Mouse (Mus musculus) splenic B cell, adult 2 months (primary cell): ENCODE measurements around the gene Gm13283.
"Not testable (repeated sequence)": the region's sequence is repeated elsewhere in the genome, so short reads cannot be mapped to it uniquely, and the experiment has no call there.

Experiments
- DNase-seq: peaks from one replicate; pipeline ENCODE4 v3.0.0-alpha.2; 2011; ENCODE audit warnings: low read depth, low spot score
- H3K27me3 ChIP-seq: 2 replicates; pipeline ENCODE4 v1.6.1; 2012; ENCODE audit warnings: mild to moderate bottlenecking, low read length, moderate library complexity, mixed read lengths; ENCODE audit not compliant: control insufficient read depth, poor library complexity, insufficient read depth, severe bottlenecking
- H3K36me3 ChIP-seq: 2 replicates; pipeline ENCODE4 v1.6.1; 2012; ENCODE audit warnings: mild to moderate bottlenecking, low read length, moderate library complexity, mixed read lengths; ENCODE audit not compliant: control insufficient read depth, poor library complexity, insufficient read depth, severe bottlenecking

The Gm13283 gene

DNA sequence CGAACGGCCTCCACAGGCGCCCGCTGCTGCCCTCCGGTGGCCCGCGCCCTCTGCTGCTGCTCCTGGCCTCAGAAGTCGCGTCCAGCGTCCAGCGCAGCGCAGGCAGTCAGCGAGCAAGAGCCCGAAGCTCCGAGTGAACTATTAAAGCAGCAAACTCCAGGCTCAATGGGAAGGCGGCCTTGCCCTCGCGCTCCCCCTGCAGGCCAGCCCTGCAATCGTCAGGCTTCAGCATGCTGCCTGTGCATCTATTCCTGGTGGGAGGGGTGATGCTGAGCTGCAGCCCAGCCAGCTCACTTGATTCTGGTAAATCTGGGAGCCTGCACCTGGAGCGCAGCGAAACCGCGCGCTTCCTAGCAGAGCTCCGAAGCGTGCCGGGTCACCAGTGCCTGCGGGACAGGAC, 28.5 kb downstream of the Gm13283 start, which contains the start of gene Gm13277:
TSS of gene Gm13277 (plus strand) at position 231 of the 400 bp plus-strand sequence.
- not testable (repeated sequence) for DNase-seq, H3K27me3 ChIP-seq, H3K36me3 ChIP-seq

- DNase-seq, H3K36me3 ChIP-seq, H3K27me3 ChIP-seq: not testable (repeated sequence)
Measured at GRCm38 (mm10) chr4:88791250-88791649, 31.3 kb downstream of the Gm13283 start, which contains the start of gene Gm13278. Gene Gm13278, plus strand, starts transcription at chr4:88791550.

DNA sequence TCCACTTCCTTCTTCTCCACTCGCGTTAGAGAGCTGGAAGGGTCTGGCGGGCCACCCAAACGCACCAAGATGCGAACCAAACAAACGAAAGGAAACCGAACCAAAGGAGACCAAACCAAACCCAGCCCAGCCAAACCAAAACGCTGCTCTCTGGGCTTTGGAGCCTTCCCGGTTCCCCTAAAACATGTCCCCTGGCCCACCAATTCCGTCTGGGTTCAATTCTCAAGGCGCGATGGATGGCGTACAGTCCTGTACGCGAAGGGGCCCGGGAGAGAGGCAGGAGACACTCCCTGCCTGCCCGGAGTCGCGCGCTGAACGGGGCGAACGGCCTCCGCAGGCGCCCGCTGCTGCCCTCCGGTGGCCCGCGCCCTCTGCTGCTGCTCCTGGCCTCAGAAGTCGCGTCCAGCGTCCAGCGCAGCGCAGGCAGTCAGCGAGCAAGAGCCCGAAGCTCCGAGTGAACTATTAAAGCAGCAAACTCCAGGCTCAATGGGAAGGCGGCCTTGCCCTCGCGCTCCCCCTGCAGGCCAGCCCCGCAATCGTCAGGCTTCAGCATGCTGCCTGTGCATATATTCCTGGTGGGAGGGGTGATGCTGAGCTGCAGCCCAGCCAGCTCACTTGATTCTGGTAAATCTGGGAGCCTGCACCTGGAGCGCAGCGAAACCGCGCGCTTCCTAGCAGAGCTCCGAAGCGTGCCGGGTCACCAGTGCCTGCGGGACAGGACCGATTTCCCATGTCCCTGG, 34.2 kb downstream of the Gm13283 start, which contains the start of gene Gm13275:
TSS of gene Gm13275 (plus strand) at position 552 of the 740 bp plus-strand sequence.
- not testable (repeated sequence) for DNase-seq

DNA sequence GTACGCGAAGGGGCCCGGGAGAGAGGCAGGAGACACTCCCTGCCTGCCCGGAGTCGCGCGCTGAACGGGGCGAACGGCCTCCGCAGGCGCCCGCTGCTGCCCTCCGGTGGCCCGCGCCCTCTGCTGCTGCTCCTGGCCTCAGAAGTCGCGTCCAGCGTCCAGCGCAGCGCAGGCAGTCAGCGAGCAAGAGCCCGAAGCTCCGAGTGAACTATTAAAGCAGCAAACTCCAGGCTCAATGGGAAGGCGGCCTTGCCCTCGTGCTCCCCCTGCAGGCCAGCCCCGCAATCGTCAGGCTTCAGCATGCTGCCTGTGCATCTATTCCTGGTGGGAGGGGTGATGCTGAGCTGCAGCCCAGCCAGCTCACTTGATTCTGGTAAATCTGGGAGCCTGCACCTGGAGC, 37.2 kb downstream of the Gm13283 start, which contains the start of gene Gm13279:
TSS of gene Gm13279 (plus strand) at position 301 of the 400 bp plus-strand sequence.
- not testable (repeated sequence) for DNase-seq, H3K36me3 ChIP-seq, H3K27me3 ChIP-seq

More for the DNA sequence above, 34.2 kb downstream of the Gm13283 start, which contains the start of gene Gm13275:
- not testable (repeated sequence) for H3K27me3 ChIP-seq, H3K36me3 ChIP-seq

- not testable (repeated sequence) for H3K36me3 ChIP-seq, H3K27me3 ChIP-seq
Measured at GRCm38 (mm10) chr4:88799365-88799764, 39.4 kb downstream of the Gm13283 start, which contains the start of gene Gm13285. Gene Gm13285, plus strand, starts transcription at chr4:88799665.

GRCm38 (mm10) chr4:88802954-88803353, 43.0 kb downstream of the Gm13283 start, which contains the start of gene Gm13287:
Gene Gm13287, plus strand, starts transcription at chr4:88803254.
- not testable (repeated sequence) for DNase-seq, H3K27me3 ChIP-seq, H3K36me3 ChIP-seq

More at GRCm38 (mm10) chr4:88799365-88799764, 39.4 kb downstream of the Gm13283 start, which contains the start of gene Gm13285:
- not testable (repeated sequence) for DNase-seq

GRCm38 (mm10) chr4:88805231-88805630, 45.3 kb downstream of the Gm13283 start, which contains the start of gene Gm13288:
Gene Gm13288, plus strand, starts transcription at chr4:88805531.
- H3K27me3 ChIP-seq, H3K36me3 ChIP-seq, DNase-seq: not testable (repeated sequence)

DNA sequence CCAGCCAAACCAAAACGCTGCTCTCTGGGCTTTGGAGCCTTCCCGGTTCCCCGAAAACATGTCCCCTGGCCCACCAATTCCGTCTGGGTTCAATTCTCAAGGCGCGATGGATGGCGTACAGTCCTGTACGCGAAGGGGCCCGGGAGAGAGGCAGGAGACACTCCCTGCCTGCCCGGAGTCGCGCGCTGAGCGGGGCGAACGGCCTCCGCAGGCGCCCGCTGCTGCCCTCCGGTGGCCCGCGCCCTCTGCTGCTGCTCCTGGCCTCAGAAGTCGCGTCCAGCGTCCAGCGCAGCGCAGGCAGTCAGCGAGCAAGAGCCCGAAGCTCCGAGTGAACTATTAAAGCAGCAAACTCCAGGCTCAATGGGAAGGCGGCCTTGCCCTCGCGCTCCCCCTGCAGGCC, 45.8 kb downstream of the Gm13283 start:
- H3K36me3 ChIP-seq, DNase-seq, H3K27me3 ChIP-seq: not testable (repeated sequence)
